Mouse (Mus musculus): ENCODE results near the gene Zmym4. TPM values are rescaled to one million over a fixed set of nuclear protein-coding genes. Genes with fewer than 3 reads are reported as not detected.

The Zmym4 gene
- polyA plus RNA-seq, 1 experiment: 1.8 TPM

- no peak for DNase-seq (ENCODE audit: low read depth, low spot score)
- 82% methylated on average over 7 of the region's 7 CpGs for WGBS
Observed at GRCm38 (mm10) chr4:126838799-126839198, 129.1 kb downstream of the Zmym4 start.

DNA sequence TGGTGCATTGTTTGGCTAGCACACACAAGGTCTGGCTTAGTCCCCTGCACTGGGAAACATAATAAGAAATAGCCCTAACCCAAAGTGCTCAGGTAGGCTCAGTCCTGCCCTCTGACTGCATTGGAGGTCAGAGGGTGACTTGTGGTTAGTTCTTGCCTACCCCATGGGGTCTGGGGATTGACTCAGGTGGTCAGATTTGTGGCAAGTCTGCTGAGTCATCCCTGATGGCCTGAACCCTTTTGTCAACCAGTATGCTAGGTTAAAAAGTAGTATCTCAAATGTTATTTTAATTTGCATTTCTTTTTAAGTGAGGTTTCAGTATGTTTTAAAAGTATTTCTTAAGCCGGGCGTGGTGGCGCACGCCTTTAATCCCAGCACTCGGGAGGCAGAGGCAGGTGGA is 136.8 kb downstream of the Zmym4 start:
- DNase-seq (ENCODE audit: low read depth, low spot score): no peak
- 98% methylated on average over 5 of the region's 5 CpGs for WGBS

DNA sequence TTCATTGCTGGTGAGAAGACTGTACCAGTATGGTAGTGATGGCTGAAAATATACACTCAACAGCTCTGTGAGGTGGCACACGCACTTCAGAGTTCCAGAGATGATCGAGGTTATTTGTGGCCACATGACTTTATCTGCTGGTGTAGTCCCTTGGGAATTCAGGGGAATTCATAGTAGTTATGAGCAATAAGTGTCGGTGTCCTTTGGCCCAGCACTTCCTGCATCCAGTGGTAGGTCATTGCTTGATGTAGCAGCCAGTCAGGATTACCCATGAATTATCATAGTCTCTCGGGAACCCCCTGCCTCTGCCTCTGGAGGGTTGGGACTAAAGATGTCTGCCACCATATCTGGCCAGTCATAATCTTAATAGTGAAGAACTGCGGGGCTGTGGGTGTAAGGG is 144.0 kb downstream of the Zmym4 start:
- 90% methylated on average over 5 of the region's 5 CpGs for WGBS

DNA sequence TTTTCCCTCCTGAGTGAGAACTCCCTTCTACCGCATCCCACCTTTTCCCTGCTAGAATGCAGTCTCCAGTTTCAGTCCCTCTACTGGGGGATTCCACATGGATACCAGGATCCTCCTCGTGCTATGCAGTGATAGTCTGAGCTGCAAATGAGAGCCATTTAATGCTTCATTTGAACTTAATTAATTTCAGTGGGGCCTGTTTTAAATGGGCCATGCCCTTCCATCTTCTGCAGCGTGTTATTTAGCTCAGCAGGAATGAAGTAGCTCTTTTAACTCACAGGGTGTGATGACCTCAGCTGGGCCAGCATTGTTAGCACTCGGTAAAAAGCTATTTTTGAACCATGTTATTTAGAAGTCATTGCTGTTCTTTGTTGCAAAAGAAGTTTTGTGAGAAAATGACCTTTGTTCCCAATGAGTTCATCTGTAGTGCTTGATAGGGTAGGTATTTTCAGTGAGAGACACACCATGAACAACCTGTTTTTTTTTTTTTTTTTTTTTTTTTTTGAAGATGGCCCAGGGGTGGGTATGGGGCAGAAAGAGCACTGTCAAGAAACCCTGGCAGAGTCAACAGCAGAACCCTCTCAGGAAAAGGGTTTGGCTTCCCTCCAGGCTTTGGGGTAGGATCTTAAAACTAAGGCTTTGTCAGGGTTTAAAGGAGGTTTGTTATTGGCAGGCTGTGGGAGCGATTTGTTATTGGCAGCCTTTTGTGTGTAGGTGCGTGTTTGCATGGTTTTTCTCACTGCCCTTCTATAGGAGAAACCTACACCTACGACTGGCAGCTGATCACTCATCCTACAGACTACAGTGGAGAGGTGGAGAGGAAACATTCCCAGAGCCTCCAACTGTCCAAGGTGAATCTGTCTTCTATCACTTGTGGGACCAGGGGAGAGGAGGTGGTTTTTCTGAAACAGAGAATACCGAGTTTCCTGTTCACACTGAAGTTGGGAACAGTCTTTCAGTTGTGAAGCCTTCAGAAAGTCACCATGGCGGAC is 144.7 kb downstream of the Zmym4 start:
- no peak for DNase-seq (ENCODE audit: low read depth, low spot score)
- 66% methylated on average over 9 of the region's 9 CpGs for WGBS

More for the DNA sequence above, 144.0 kb downstream of the Zmym4 start:
- no peak for DNase-seq (ENCODE audit: low read depth, low spot score)

DNA sequence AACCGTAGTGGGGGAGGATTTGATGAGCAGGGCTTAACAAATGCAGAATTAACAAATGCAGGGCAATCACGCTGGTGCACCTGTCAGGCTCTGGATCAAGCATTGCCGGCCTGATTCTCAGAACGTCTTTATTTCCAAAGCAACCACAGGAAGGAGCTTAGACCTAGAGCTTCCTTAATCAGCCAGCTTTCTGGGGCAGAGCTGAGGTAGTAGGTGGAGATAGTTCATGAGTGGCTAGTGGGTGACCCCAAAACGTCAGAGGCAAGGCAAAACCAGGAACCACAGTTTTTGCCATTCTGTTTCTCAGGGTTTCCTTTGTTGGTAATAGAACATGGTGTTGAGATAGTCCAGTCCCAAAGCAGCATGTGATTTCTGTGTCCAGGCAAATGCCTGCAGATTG is 153.1 kb downstream of the Zmym4 start:
- DNase-seq (ENCODE audit: low read depth, low spot score): no peak
- WGBS: 75% methylated on average over 5 of the region's 5 CpGs

DNA sequence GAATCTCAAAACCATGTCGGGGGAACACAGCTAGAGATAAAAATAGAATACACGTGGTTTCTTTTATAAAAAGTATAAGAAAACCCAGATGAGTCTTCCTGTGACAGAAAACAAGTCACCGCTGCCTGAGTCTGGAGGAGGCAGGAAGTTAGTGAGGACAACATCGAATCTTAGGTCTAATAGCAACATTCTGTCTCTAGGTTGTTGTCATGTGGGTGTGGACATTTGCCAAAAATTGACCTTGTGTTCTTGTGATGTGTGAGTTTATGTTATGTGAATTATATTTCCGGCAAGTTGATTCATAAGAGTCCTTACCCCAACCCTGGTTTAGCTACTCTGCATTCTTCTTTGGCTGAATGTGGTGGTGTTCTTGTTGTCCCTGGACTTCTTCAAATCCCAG is 154.7 kb downstream of the Zmym4 start:
- no peak for DNase-seq (ENCODE audit: low read depth, low spot score)
- WGBS: 69% methylated on average over 5 of the region's 5 CpGs

Other genes with a start within 250 kb of the Zmym4 start
- gene Tfap2e, start 231.9 kb downstream of the Zmym4 start, polyA plus RNA-seq (2012; rRNA removed): not detected in 2 replicates
- gene Ncdn, start 214.7 kb downstream of the Zmym4 start, polyA plus RNA-seq (2012; rRNA removed): 26.4 and 26.9 TPM in 2 replicates
- gene AU040320, start 214.6 kb downstream of the Zmym4 start, polyA plus RNA-seq (2012; rRNA removed): 72.5 and 135 TPM in 2 replicates
- gene Sfpq, start 53.2 kb upstream of the Zmym4 start, polyA plus RNA-seq (2012; rRNA removed): 13.4 and 23.3 TPM in 2 replicates
- 1.1 and 1.4 TPM in 2 replicates for gene Zmym1, start 93.0 kb upstream of the Zmym4 start, polyA plus RNA-seq (2012; rRNA removed)
- gene Zmym6, start 109.2 kb upstream of the Zmym4 start, polyA plus RNA-seq (2012; rRNA removed): 2.1 and 3.1 TPM in 2 replicates
- 14.8 and 16.4 TPM in 2 replicates for gene Tmem35b, start 155.6 kb upstream of the Zmym4 start, polyA plus RNA-seq (2012; rRNA removed)
- 0.22 and 0.32 TPM in 2 replicates for gene Dlgap3, start 201.1 kb upstream of the Zmym4 start, polyA plus RNA-seq (2012; rRNA removed)

All from large intestine, adult 2 months (tissue).